Mouse (Mus musculus) kidney, embryonic 15.5 days (tissue): ENCODE data around the gene Hpn. TPM values are rescaled to one million over a fixed set of nuclear protein-coding genes. Genes with fewer than 3 reads are reported as not detected.

Experiments used
- ATAC-seq: fragments of 200-750 bp; cut with Nextera tagmentation; replicated peaks from 2 replicates; pipeline ENCODE4 v1.8.0; 2017; ENCODE audit warnings: moderate TSS enrichment; ENCODE audit not compliant: low FRiP score
- H3K27ac ChIP-seq: fragments of 300-500 bp; sonication (generic); 2 replicates; pipeline ENCODE4 v1.5.1; 2015; ENCODE audit warnings: mild to moderate bottlenecking, inconsistent platforms
- H3K27me3 ChIP-seq: fragments of 300-500 bp; sonication (generic); 2 replicates; pipeline ENCODE4 v1.6.1; 2015; ENCODE audit warnings: inconsistent platforms
- H3K36me3 ChIP-seq: fragments of 300-500 bp; sonication (generic); 2 replicates; pipeline ENCODE4 v1.6.1; 2015; ENCODE audit warnings: inconsistent platforms
- H3K4me1 ChIP-seq: fragments of 300-500 bp; sonication (generic); 2 replicates; pipeline ENCODE4 v1.6.1; 2015; ENCODE audit warnings: inconsistent platforms
- H3K4me2 ChIP-seq: fragments of 300-500 bp; sonication (generic); 2 replicates; pipeline ENCODE4 v1.6.1; 2015; ENCODE audit warnings: moderate library complexity, mild to moderate bottlenecking, inconsistent platforms
- H3K4me3 ChIP-seq: fragments of 300-500 bp; sonication (generic); replicated peaks from 2 replicates; pipeline ENCODE4 v1.5.1; 2015; ENCODE audit warnings: mild to moderate bottlenecking, inconsistent platforms
- H3K9ac ChIP-seq: fragments of 300-500 bp; sonication (generic); 2 replicates; pipeline ENCODE4 v1.6.1; 2015; ENCODE audit warnings: mild to moderate bottlenecking, inconsistent platforms
- H3K9me3 ChIP-seq: fragments of 300-500 bp; sonication (generic); replicated peaks from 2 replicates; pipeline ENCODE4 v1.6.1; 2016; ENCODE audit warnings: inconsistent platforms
- WGBS: fragments of 180-500 bp; shearing (Covaris S2); methylation state at CpG from one replicate; pipeline ENCODE4 v1.1.7; 2015; ENCODE audit warnings: mixed read lengths; 5-methylcytosine and 5-hydroxymethylcytosine counted together
- polyA plus RNA-seq: library from polyadenylated mRNA; unstranded; fragments of >200 nt; fragmentation: Nextera tagmentation; extraction: Ambion mirVana; gene quantifications from 2 replicates; pipeline ENCODE4 v1.2.1, GENCODE M21; 2015

Gene Hpn
- polyA plus RNA-seq, 1 experiment from 2014 or later = 45.0 TPM

DNA sequence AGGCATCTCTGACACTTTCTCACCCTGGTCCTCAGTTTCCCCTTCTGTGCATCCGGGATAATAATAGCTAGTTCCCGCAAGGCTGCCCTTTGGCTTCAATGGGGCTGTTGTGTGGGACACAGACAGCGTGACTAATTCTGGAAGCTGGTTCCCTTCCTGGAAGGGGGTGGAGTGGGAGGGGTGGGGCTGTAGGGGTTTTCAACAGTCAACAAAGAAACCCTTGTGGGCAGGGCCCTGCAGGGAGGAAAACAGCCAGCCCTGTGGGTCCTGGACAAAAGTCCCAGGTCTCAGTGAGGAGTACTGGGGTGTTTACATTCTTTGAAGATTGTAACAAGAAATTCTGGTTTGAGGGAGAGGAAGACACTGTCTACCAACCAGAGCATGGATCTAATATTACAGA is 29.9 kb downstream of the Hpn start:
- H3K9me3 ChIP-seq = no peaks in the 10 kb centered on the region
- H3K4me2 ChIP-seq = no peak overlapping the region
- H3K4me3 ChIP-seq = no peak overlapping the region
- H3K36me3 ChIP-seq = no peaks in the 10 kb centered on the region
- ATAC-seq = no peak
- WGBS = 50% methylated on average over 3 of the region's 3 CpGs
- peaks cover 12% of the 10 kb centered on the region for H3K4me1 ChIP-seq
- no peak overlapping the region for H3K9ac ChIP-seq
- peak overlapping the region; percentile 56; the same call in 1 of the 2 replicates for H3K27ac ChIP-seq
- H3K27me3 ChIP-seq = no peaks in the 10 kb centered on the region

GRCm38 (mm10) chr7:31084140-31084539 is 30.9 kb downstream of the Hpn start:
- Histone ChIP-seq H3K27ac (peak overlapping the region; percentile 52; the same call in 1 of the 2 replicates), H3K4me3 (no peak overlapping the region), H3K27me3 (no peaks in the 10 kb centered on the region), H3K4me2 (no peak overlapping the region), H3K4me1 (peaks cover 12% of the 10 kb centered on the region), H3K9ac (no peak overlapping the region), H3K9me3 (no peaks in the 10 kb centered on the region), H3K36me3 (no peaks in the 10 kb centered on the region)
- no peak for ATAC-seq
- 52% methylated on average over 9 of the region's 9 CpGs for WGBS

DNA sequence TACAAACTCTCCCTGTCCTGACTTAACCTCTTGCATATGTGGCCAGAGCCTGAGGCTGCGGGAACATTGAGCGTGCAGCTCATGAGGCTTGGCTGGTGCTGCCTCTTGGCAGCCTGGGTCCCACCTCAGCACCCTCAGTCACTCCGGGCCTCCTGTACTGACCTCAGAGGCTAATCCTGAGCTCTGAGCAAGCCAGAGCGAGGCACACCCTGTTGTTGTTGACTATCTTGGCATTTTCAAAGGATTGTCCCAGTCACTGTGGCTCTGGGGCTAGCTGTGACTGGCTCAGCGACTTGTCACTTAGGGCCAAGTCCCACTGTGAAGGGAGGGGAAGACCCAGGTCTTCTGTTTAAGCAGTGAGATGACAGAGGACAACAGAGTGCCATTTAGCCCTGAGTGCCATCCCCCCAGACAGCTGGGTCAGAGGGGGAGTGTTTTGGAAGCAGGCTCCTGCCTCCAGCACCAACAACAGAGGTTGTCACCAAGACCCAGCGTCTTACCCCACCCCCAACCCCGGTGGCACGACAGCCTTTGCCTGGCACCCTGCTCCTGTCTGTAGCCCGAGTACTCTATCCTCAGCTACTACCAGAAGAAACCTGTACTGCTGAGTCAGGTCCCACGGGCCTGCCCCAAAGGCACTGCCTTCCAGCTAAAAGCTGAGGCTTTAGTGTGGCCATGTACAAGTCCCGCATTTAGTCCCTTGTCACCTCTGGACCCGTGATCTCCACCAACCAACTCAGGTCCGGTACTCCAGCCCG is 32.1 kb downstream of the Hpn start:
- Histone ChIP-seq H3K27me3 (no peaks in the 10 kb centered on the region), H3K27ac (no peak overlapping the region), H3K4me3 (no peak overlapping the region), H3K9me3 (no peaks in the 10 kb centered on the region), H3K9ac (no peak overlapping the region), H3K36me3 (no peaks in the 10 kb centered on the region), H3K4me2 (no peak overlapping the region), H3K4me1 (peaks cover 12% of the 10 kb centered on the region)
- WGBS = 73% methylated on average over 14 of the region's 14 CpGs
- no peak for ATAC-seq

GRCm38 (mm10) chr7:31082106-31082505 is 33.0 kb downstream of the Hpn start:
- Histone ChIP-seq H3K9ac (no peak overlapping the region), H3K27me3 (no peaks in the 10 kb centered on the region), H3K4me3 (no peak overlapping the region), H3K27ac (no peak overlapping the region), H3K4me2 (no peak overlapping the region), H3K36me3 (no peaks in the 10 kb centered on the region), H3K9me3 (no peaks in the 10 kb centered on the region), H3K4me1 (peaks cover 12% of the 10 kb centered on the region)
- ATAC-seq = no peak

DNA sequence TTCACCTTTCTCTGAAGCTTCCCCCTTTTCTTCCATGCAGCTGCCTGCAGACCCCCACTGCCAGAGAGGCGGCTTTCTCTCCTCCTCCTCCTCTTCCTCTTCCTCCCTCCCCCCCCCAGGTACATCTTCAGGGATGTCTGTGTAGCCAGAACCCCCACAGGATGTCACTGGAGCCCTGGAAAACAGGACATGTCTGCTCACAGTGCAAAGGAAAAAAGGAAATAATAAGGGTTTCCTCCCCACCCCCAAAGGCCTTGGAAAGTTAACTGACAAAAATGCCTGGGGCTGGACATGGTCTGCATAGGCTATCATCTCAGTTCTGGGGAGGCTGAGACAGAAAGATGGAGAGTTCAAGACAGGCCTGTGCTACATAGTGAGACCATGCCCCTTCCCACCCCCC is 34.0 kb downstream of the Hpn start:
- H3K27me3 ChIP-seq = no peaks in the 10 kb centered on the region
- no peak overlapping the region for H3K27ac ChIP-seq
- no peak for ATAC-seq
- no peak overlapping the region for H3K4me2 ChIP-seq
- 56% methylated on average over 1 of the region's 1 CpGs for WGBS
- H3K4me1 ChIP-seq = peaks cover 12% of the 10 kb centered on the region
- H3K36me3 ChIP-seq = no peaks in the 10 kb centered on the region
- no peak overlapping the region for H3K9ac ChIP-seq
- no peak overlapping the region for H3K4me3 ChIP-seq
- H3K9me3 ChIP-seq = no peaks in the 10 kb centered on the region

DNA sequence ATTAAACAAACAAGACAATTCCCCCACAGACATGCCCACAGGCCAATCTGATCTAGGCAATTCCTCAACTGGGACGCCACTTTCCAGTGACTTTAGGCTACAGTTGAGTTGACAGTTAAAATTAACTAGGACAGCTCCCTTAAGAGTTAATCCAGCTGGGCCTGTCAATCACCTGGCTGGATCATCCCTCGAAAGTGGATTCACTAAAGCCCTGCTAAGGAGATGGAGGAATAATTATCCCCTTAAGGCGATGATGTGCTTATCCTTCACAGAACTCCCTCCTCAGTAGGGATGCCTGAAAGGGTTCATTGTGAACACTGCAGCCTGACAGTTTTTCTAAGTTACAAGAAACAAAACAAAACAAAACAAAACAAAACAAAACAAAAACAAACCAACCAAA is 34.5 kb downstream of the Hpn start:
- H3K9me3 ChIP-seq = no peaks in the 10 kb centered on the region
- H3K4me1 ChIP-seq = peaks cover 12% of the 10 kb centered on the region
- H3K27me3 ChIP-seq = no peaks in the 10 kb centered on the region
- no peak overlapping the region for H3K4me2 ChIP-seq
- no peak for ATAC-seq
- H3K9ac ChIP-seq = no peak overlapping the region
- H3K4me3 ChIP-seq = no peak overlapping the region
- no peaks in the 10 kb centered on the region for H3K36me3 ChIP-seq
- 60% methylated on average over 3 of the region's 3 CpGs for WGBS
- no peak overlapping the region for H3K27ac ChIP-seq

DNA sequence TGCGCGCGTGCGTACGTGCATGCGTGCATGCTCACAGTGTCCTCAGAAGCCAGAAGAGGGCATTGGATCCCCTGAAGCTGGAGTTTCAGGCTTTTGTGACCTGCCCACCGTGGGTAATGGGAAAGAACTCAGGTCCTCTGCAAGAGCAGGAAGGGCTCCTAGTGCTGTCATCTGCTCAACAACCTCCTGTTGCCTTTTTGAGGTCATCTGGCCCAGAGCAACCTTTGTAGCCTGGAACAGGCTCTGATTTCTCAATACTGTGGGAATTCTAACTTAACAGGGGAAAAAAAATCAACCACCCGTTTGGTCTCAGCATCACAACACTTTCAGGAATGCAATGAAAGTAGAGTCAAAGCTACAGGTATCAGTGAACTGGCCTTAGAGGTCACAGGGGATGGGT is 35.4 kb downstream of the Hpn start:
- Histone ChIP-seq H3K36me3 (no peaks in the 10 kb centered on the region), H3K27ac (no peak overlapping the region), H3K4me1 (peaks cover 7% of the 10 kb centered on the region), H3K9ac (no peak overlapping the region), H3K9me3 (no peaks in the 10 kb centered on the region), H3K4me2 (no peak overlapping the region), H3K4me3 (no peak overlapping the region), H3K27me3 (no peaks in the 10 kb centered on the region)
- no peak for ATAC-seq
- WGBS = 84% methylated on average over 8 of the region's 8 CpGs

DNA sequence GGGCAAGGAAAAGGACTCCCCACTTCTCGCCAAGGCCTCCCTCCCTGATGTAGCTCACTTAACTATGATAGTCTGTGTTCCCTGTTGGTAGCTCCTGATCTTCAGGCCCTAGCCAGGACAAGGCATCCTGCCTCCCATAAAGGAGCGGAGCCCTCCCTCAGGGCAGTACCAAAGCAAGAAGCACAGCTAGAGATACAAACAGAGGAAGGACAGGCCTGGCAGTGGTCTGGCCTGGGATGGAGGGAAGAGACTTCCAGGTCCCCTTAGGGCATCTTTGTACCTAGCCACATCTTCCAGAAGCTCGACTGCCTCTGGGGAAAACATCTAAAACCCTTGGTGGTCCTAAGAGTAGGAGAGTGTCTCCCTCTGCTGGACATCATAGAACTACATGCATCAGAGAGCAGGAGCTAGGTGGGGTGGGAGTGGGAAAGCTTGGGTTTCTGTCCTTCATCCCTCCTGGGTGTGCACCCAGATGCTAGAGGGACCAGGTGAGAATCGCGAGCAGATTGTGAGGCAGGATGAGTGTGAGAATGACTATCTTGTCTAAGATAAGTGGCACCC is 37.1 kb downstream of the Hpn start:
- peak; percentile 54 for ATAC-seq
- Histone ChIP-seq H3K27ac (no peak overlapping the region), H3K4me1 (peaks cover 8% of the 10 kb centered on the region), H3K4me2 (no peak overlapping the region), H3K27me3 (no peaks in the 10 kb centered on the region), H3K36me3 (no peaks in the 10 kb centered on the region), H3K4me3 (no peak overlapping the region), H3K9ac (no peak overlapping the region), H3K9me3 (no peaks in the 10 kb centered on the region)
- 51% methylated on average over 5 of the region's 5 CpGs for WGBS

- H3K4me2 ChIP-seq = no peak overlapping the region
- H3K9ac ChIP-seq = no peak overlapping the region
- no peaks in the 10 kb centered on the region for H3K36me3 ChIP-seq
- H3K4me3 ChIP-seq = no peak overlapping the region
- ATAC-seq = no peak
- no peaks in the 10 kb centered on the region for H3K27me3 ChIP-seq
- H3K4me1 ChIP-seq = peaks cover 13% of the 10 kb centered on the region
- H3K27ac ChIP-seq = no peak overlapping the region
- 54% methylated on average over 6 of the region's 6 CpGs for WGBS
- no peaks in the 10 kb centered on the region for H3K9me3 ChIP-seq
Measured at GRCm38 (mm10) chr7:31077470-31077869, 37.6 kb downstream of the Hpn start.

- H3K4me1 ChIP-seq = peaks cover 22% of the 10 kb centered on the region
- no peak within 1 kb of the TSS for H3K9ac ChIP-seq
- ATAC-seq = no peak
- H3K36me3 ChIP-seq = no peaks in the 10 kb centered on the region
- H3K4me2 ChIP-seq = no peak within 1 kb of the TSS
- no peak within 1 kb of the TSS for H3K4me3 ChIP-seq
- no peaks in the 10 kb centered on the region for H3K9me3 ChIP-seq
- H3K27me3 ChIP-seq = no peaks in the 10 kb centered on the region
- H3K27ac ChIP-seq = no peak within 1 kb of the TSS
- WGBS = 42% methylated on average over 5 of the region's 5 CpGs
Measured at GRCm38 (mm10) chr7:31076492-31076891, 38.6 kb downstream of the Hpn start, which contains the start of gene Fxyd3. TSS of gene Fxyd3 (minus strand) at chr7:31076704.

GRCm38 (mm10) chr7:31074713-31075069 is 40.4 kb downstream of the Hpn start:
- Histone ChIP-seq H3K4me1 (peaks cover 23% of the 10 kb centered on the region), H3K27ac (no peak overlapping the region), H3K4me3 (no peak overlapping the region), H3K9me3 (no peaks in the 10 kb centered on the region), H3K36me3 (no peaks in the 10 kb centered on the region), H3K4me2 (no peak overlapping the region), H3K27me3 (no peaks in the 10 kb centered on the region), H3K9ac (no peak overlapping the region)
- WGBS = 50% methylated on average over 5 of the region's 5 CpGs
- no peak for ATAC-seq

DNA sequence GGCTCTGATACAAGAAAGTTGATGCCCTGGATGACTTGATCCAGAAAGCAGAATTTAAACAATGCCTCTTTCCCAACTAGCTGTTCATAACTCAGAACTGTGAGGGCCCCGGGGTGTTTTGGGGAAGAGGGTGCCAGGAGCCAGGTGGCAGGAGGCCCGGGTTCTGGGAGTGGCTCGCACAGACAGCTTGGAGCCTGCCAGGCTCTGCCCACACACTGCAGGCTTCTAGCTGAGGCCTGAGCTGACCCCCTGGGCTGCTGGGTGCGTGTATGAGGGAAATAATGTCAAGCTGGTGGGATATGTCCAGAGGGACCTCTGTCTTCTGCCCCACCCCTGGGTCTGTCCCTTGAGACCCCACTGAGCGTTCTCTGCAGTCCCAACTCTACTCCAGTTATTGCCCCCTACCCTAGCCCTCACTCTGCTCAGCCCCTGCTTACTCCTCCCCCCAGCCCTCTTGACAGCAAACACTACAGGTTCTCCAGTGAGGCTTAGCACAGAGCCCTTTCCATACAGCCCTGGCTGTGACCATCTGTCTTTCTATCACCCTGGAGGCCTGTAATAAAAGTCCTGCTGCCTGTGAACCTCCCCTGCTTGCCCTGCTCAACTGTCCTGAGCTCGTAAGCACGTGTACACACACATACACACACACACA is 40.9 kb downstream of the Hpn start:
- no peak for ATAC-seq
- WGBS = 43% methylated on average over 7 of the region's 7 CpGs
- Histone ChIP-seq H3K27me3 (no peaks in the 10 kb centered on the region), H3K27ac (no peak overlapping the region), H3K4me1 (peaks cover 23% of the 10 kb centered on the region), H3K4me2 (no peak overlapping the region), H3K4me3 (no peak overlapping the region), H3K36me3 (no peaks in the 10 kb centered on the region), H3K9me3 (no peaks in the 10 kb centered on the region), H3K9ac (no peak overlapping the region)
